Mouse (Mus musculus) neural tube, embryonic 13.5 days (tissue): ENCODE measurements around the gene Babam2. TPM values are rescaled to one million over a fixed set of nuclear protein-coding genes. Genes with fewer than 3 reads are reported as not detected.

ENCODE experiments used
- ATAC-seq: fragments of 200-750 bp; cut with Nextera tagmentation; 2 replicates; pipeline ENCODE4 v1.8.0; 2017; ENCODE audit warnings: low read depth, mild to moderate bottlenecking, moderate TSS enrichment, moderate library complexity
- H3K27ac ChIP-seq: fragments of 300-500 bp; sonication (generic); replicated peaks from 2 replicates; pipeline ENCODE4 v1.5.1; 2015; ENCODE audit warnings: moderate library complexity, mild to moderate bottlenecking, inconsistent platforms
- H3K27me3 ChIP-seq: fragments of 300-500 bp; sonication (generic); 2 replicates; pipeline ENCODE4 v1.6.1; 2015; ENCODE audit warnings: mild to moderate bottlenecking, inconsistent platforms
- H3K36me3 ChIP-seq: fragments of 300-500 bp; sonication (generic); 2 replicates; pipeline ENCODE4 v1.6.1; 2015; ENCODE audit warnings: mild to moderate bottlenecking, inconsistent platforms
- H3K4me1 ChIP-seq: fragments of 300-500 bp; sonication (generic); replicated peaks from 2 replicates; pipeline ENCODE4 v1.6.1; 2015; ENCODE audit warnings: inconsistent platforms
- H3K4me2 ChIP-seq: fragments of 300-500 bp; sonication (generic); 2 replicates; pipeline ENCODE4 v1.6.1; 2015; ENCODE audit warnings: inconsistent platforms, mild to moderate bottlenecking, moderate library complexity
- H3K4me3 ChIP-seq: fragments of 300-500 bp; sonication (generic); 2 replicates; pipeline ENCODE4 v1.5.1; 2015; ENCODE audit warnings: mild to moderate bottlenecking, inconsistent platforms
- H3K9ac ChIP-seq: fragments of 300-500 bp; sonication (generic); 2 replicates; pipeline ENCODE4 v1.6.1; 2015; ENCODE audit warnings: moderate library complexity, mild to moderate bottlenecking, inconsistent platforms
- H3K9me3 ChIP-seq: fragments of 300-500 bp; sonication (generic); 2 replicates; pipeline ENCODE4 v1.6.1; 2016; ENCODE audit warnings: inconsistent platforms
- WGBS: fragments of 180-500 bp; shearing (Covaris S2); methylation state at CpG from one replicate; pipeline ENCODE4 v1.1.7; 2015; 5-methylcytosine and 5-hydroxymethylcytosine counted together
- polyA plus RNA-seq: library from polyadenylated mRNA; unstranded; fragments of >200 nt; fragmentation: Nextera tagmentation; extraction: Ambion mirVana; gene quantifications from 2 replicates; pipeline ENCODE4 v1.2.1, GENCODE M21; 2015

The Babam2 gene
- polyA plus RNA-seq, 1 experiment from 2014 or later, result 54.4 TPM

- H3K36me3 ChIP-seq, result no peaks in the 10 kb centered on the region
- no peak overlapping the region for H3K27ac ChIP-seq
- no peaks in the 10 kb centered on the region for H3K27me3 ChIP-seq
- no peaks in the 10 kb centered on the region for H3K4me1 ChIP-seq
- H3K4me3 ChIP-seq, result no peak overlapping the region
- 89% methylated on average over 10 of the region's 10 CpGs for WGBS
- H3K9me3 ChIP-seq, result no peaks in the 10 kb centered on the region
- H3K9ac ChIP-seq, result no peak overlapping the region
- H3K4me2 ChIP-seq, result no peak overlapping the region
- no peak for ATAC-seq
Observed at GRCm38 (mm10) chr5:32069566-32070169, 372.2 kb downstream of the Babam2 start.

GRCm38 (mm10) chr5:32070781-32071180 lies 373.3 kb downstream of the Babam2 start:
- H3K27me3 ChIP-seq, result no peaks in the 10 kb centered on the region
- no peak for ATAC-seq
- no peak overlapping the region for H3K4me3 ChIP-seq
- no peak overlapping the region for H3K4me2 ChIP-seq
- 87% methylated on average over 3 of the region's 3 CpGs for WGBS
- no peak overlapping the region for H3K27ac ChIP-seq
- no peak overlapping the region for H3K9ac ChIP-seq
- H3K36me3 ChIP-seq, result no peaks in the 10 kb centered on the region
- H3K9me3 ChIP-seq, result no peaks in the 10 kb centered on the region
- no peaks in the 10 kb centered on the region for H3K4me1 ChIP-seq

- 74% methylated on average over 4 of the region's 4 CpGs for WGBS
- H3K27ac ChIP-seq, result no peak overlapping the region
- H3K27me3 ChIP-seq, result no peaks in the 10 kb centered on the region
- no peaks in the 10 kb centered on the region for H3K4me1 ChIP-seq
- H3K4me3 ChIP-seq, result no peak overlapping the region
- H3K4me2 ChIP-seq, result no peak overlapping the region
- H3K9ac ChIP-seq, result no peak overlapping the region
- ATAC-seq, result no peak
- H3K9me3 ChIP-seq, result no peaks in the 10 kb centered on the region
- no peaks in the 10 kb centered on the region for H3K36me3 ChIP-seq
Observed at GRCm38 (mm10) chr5:32071314-32071713, 373.8 kb downstream of the Babam2 start.

GRCm38 (mm10) chr5:32071824-32072223 lies 374.3 kb downstream of the Babam2 start:
- Histone ChIP-seq H3K9ac (no peak overlapping the region), H3K4me1 (no peaks in the 10 kb centered on the region), H3K4me2 (no peak overlapping the region), H3K27ac (no peak overlapping the region), H3K4me3 (no peak overlapping the region), H3K27me3 (no peaks in the 10 kb centered on the region), H3K9me3 (no peaks in the 10 kb centered on the region), H3K36me3 (no peaks in the 10 kb centered on the region)
- no peak for ATAC-seq
- 94% methylated on average over 5 of the region's 5 CpGs for WGBS

- no peak overlapping the region for H3K27ac ChIP-seq
- 99% methylated on average over 3 of the region's 3 CpGs for WGBS
- H3K27me3 ChIP-seq, result no peaks in the 10 kb centered on the region
- no peak overlapping the region for H3K9ac ChIP-seq
- H3K4me3 ChIP-seq, result no peak overlapping the region
- ATAC-seq, result no peak
- H3K9me3 ChIP-seq, result no peaks in the 10 kb centered on the region
- no peak overlapping the region for H3K4me2 ChIP-seq
- H3K4me1 ChIP-seq, result no peaks in the 10 kb centered on the region
- no peaks in the 10 kb centered on the region for H3K36me3 ChIP-seq
Observed at GRCm38 (mm10) chr5:32072877-32073276, 375.4 kb downstream of the Babam2 start.

- Histone ChIP-seq H3K27ac (no peak overlapping the region), H3K4me2 (no peak overlapping the region), H3K27me3 (no peaks in the 10 kb centered on the region), H3K4me1 (no peaks in the 10 kb centered on the region), H3K4me3 (no peak overlapping the region), H3K9me3 (no peaks in the 10 kb centered on the region), H3K36me3 (no peaks in the 10 kb centered on the region), H3K9ac (no peak overlapping the region)
- WGBS, result 88% methylated on average over 3 of the region's 3 CpGs
- no peak for ATAC-seq
Observed at GRCm38 (mm10) chr5:32074053-32074452, 376.6 kb downstream of the Babam2 start.

DNA sequence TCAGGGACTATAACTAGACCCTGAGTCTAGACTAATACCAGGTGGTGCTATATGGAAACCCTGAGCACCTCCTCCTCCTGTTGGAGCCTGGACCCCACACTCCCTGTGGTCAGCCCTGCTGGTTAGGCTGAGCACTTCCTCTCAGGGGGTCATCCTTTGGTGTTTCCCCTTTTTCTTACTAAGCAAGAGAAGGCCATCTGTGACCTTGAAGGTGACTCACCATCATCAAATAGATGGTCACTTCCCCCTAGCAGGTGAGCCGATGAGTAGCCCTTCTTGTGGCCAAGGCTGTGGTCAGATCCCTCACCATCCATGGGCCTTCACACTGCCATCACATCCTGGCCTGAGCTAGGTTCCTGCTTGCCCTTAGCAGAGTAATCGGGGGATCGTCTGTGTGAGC lies 379.7 kb downstream of the Babam2 start:
- H3K36me3 ChIP-seq, result no peaks in the 10 kb centered on the region
- H3K27ac ChIP-seq, result no peak overlapping the region
- no peak for ATAC-seq
- no peak overlapping the region for H3K9ac ChIP-seq
- no peaks in the 10 kb centered on the region for H3K9me3 ChIP-seq
- peaks cover 12% of the 10 kb centered on the region; the same call in 1 of the 2 replicates for H3K4me1 ChIP-seq
- no peak overlapping the region for H3K4me3 ChIP-seq
- no peaks in the 10 kb centered on the region for H3K27me3 ChIP-seq
- no peak overlapping the region for H3K4me2 ChIP-seq
- 89% methylated on average over 3 of the region's 3 CpGs for WGBS

DNA sequence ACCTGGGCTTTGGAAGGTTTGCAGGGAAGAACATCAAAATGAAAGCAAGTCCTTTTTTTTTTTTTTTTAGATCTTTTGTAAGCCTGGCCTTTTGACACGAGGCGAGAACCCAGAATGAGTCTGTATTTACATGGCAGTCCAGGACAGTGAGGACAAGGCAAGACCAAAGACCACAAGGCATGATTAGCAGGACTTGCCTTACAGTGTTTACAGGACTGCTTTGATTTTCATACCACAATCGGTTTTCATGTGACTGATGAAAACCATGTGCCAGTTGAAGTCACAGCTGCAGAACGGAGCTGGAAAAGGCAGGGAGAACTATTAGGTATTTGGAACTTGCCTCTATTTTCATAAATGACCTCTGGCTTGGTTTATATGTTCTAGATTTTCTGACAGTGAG lies 381.5 kb downstream of the Babam2 start:
- Histone ChIP-seq H3K36me3 (no peaks in the 10 kb centered on the region), H3K4me3 (no peak overlapping the region), H3K4me1 (peaks cover 12% of the 10 kb centered on the region; the same call in 1 of the 2 replicates), H3K4me2 (no peak overlapping the region), H3K27ac (no peak overlapping the region), H3K9me3 (no peaks in the 10 kb centered on the region), H3K9ac (no peak overlapping the region), H3K27me3 (no peaks in the 10 kb centered on the region)
- WGBS, result 84% methylated on average over 4 of the region's 4 CpGs
- ATAC-seq, result no peak

GRCm38 (mm10) chr5:32080490-32081219 lies 383.2 kb downstream of the Babam2 start:
- no peaks in the 10 kb centered on the region for H3K9me3 ChIP-seq
- H3K4me3 ChIP-seq, result no peak overlapping the region
- no peaks in the 10 kb centered on the region for H3K27me3 ChIP-seq
- no peak overlapping the region for H3K9ac ChIP-seq
- ATAC-seq, result no peak
- no peak overlapping the region for H3K4me2 ChIP-seq
- peaks cover 12% of the 10 kb centered on the region; the same call in 1 of the 2 replicates for H3K4me1 ChIP-seq
- WGBS, result 31% methylated on average over 7 of the region's 7 CpGs
- no peaks in the 10 kb centered on the region for H3K36me3 ChIP-seq
- no peak overlapping the region for H3K27ac ChIP-seq

DNA sequence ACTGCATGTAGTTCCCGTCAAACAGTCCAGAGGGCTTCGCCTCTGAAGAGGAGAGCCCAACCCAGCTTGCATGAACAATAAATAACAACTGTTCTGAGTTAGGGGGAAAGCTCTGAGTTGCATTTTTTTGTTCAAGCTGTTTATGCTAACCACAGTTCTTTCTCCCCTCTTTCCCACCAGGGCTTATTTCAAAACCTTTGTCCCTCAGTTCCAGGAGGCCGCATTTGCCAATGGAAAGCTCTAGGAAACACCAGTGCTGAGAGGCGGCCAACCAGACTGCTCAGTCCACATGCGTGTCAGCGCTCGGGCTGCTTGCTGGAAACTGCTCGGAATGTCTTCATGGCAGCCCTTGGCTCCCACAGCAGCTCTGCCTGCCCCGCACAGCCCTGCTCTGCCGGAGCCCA lies 386.9 kb downstream of the Babam2 start:
- Histone ChIP-seq H3K36me3 (no peaks in the 10 kb centered on the region), H3K27ac (no peak overlapping the region), H3K4me1 (peaks cover 12% of the 10 kb centered on the region; the same call in 1 of the 2 replicates), H3K9me3 (no peaks in the 10 kb centered on the region), H3K4me3 (no peak overlapping the region), H3K4me2 (no peak overlapping the region), H3K27me3 (no peaks in the 10 kb centered on the region), H3K9ac (no peak overlapping the region)
- no peak for ATAC-seq
- 84% methylated on average over 10 of the region's 10 CpGs for WGBS

- no peak overlapping the region for H3K4me2 ChIP-seq
- 93% methylated on average over 2 of the region's 2 CpGs for WGBS
- no peaks in the 10 kb centered on the region for H3K27me3 ChIP-seq
- H3K27ac ChIP-seq, result no peak overlapping the region
- H3K9me3 ChIP-seq, result no peaks in the 10 kb centered on the region
- no peaks in the 10 kb centered on the region for H3K36me3 ChIP-seq
- ATAC-seq, result no peak
- no peak overlapping the region for H3K9ac ChIP-seq
- H3K4me1 ChIP-seq, result peaks cover 10% of the 10 kb centered on the region; the same call in 1 of the 2 replicates
- no peak overlapping the region for H3K4me3 ChIP-seq
Observed at GRCm38 (mm10) chr5:32085566-32085965, 388.1 kb downstream of the Babam2 start.

DNA sequence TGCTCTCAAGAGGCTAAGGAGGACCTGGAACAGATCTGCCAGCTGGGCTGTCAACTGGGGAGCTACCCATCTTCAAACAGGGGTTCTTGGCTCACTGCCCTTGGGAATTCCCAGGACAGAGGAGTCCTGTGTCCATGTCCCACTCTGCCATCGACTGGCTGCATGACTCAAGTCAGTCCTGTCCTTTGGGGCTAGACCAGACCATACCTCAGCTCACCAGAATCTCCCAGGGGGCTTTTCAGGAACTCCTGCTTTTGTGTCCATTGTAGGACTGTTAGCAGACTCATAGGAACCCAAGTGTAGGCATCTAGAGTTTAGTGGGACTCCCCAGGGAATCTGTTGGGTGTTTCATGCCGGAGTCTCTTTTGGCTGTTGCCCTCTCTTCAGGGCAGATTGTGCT lies 388.5 kb downstream of the Babam2 start:
- Histone ChIP-seq H3K27me3 (no peaks in the 10 kb centered on the region), H3K4me2 (no peak overlapping the region), H3K9me3 (no peaks in the 10 kb centered on the region), H3K4me3 (no peak overlapping the region), H3K27ac (no peak overlapping the region), H3K36me3 (no peaks in the 10 kb centered on the region), H3K9ac (no peak overlapping the region), H3K4me1 (peaks cover 6% of the 10 kb centered on the region; the same call in 1 of the 2 replicates)
- no peak for ATAC-seq
- 97% methylated on average over 2 of the region's 2 CpGs for WGBS
